Mouse (Mus musculus) small intestine, adult 2 months (tissue): ENCODE measurements at regions not wholly inside any gene's neighbourhood (a gene's known extent, or its start where the extent isn't known, plus 50 kb on each side); places are given as distances from the start of the nearest gene placed in this dataset.

Experiments
- CTCF ChIP-seq: fragments of 200-500 bp; IDR thresholded peaks from 2 replicates; pipeline ENCODE4 v1.5.1; 2012; ENCODE audit warnings: low read depth, mild to moderate bottlenecking, control low read depth, inconsistent platforms, low read length, moderate library complexity, mixed read lengths; ENCODE audit not compliant: insufficient replicate concordance, insufficient read length; ENCODE audit errors: extremely low read depth
- POLR2A ChIP-seq: fragments of 200-500 bp; IDR thresholded peaks from 2 replicates; pipeline ENCODE4 v1.6.1; 2012; ENCODE audit warnings: low read depth, mild to moderate bottlenecking, control low read depth, inconsistent platforms, low read length, moderate library complexity

GRCm38 (mm10) chr3:52500026-52500425 is 231.9 kb downstream of the Foxo1 start:
- TF ChIP-seq POLR2A, result no peak
- no peak for TF ChIP-seq CTCF
